Mouse (Mus musculus) olfactory bulb, adult 2 months (tissue): ENCODE measurements around the gene Wiz. TPM values are rescaled to one million over a fixed set of nuclear protein-coding genes. Genes with fewer than 3 reads are reported as not detected.

ENCODE experiments used
- H3K27ac ChIP-seq: fragments of 200-500 bp; 2 replicates; pipeline ENCODE4 v1.5.1; 2012; ENCODE audit warnings: low read depth, low read length; ENCODE audit not compliant: insufficient read depth
- H3K4me1 ChIP-seq: fragments of 200-500 bp; 2 replicates; pipeline ENCODE4 v1.6.1; 2012; ENCODE audit warnings: low read length; ENCODE audit not compliant: control insufficient read depth, insufficient read depth
- H3K4me3 ChIP-seq: fragments of 200-500 bp; 2 replicates; pipeline ENCODE4 v1.5.1; 2012; ENCODE audit warnings: mild to moderate bottlenecking, low read depth, low read length, moderate library complexity; ENCODE audit not compliant: insufficient read depth
- CTCF ChIP-seq: fragments of 200-500 bp; IDR thresholded peaks from 2 replicates; pipeline ENCODE4 v1.5.1; 2012; ENCODE audit warnings: low read depth, mild to moderate bottlenecking, low read length, moderate library complexity; ENCODE audit not compliant: insufficient read depth
- POLR2A ChIP-seq: fragments of 200-500 bp; IDR thresholded peaks from 2 replicates; pipeline ENCODE4 v1.6.1; 2012; ENCODE audit warnings: mild to moderate bottlenecking, low read depth, low read length, moderate library complexity; ENCODE audit not compliant: insufficient read depth
- WGBS: fragments of 180-500 bp; shearing (Covaris S2); methylation state at CpG from one replicate; pipeline ENCODE4 v1.1.7; 2018; 5-methylcytosine and 5-hydroxymethylcytosine counted together
- polyA plus RNA-seq: library from polyadenylated mRNA; stranded (reverse); fragments of >200 nt; gene quantifications from 2 replicates; pipeline ENCODE4 v1.2.4, GENCODE M21; 2012; ENCODE audit warnings: low replicate concordance; ENCODE audit not compliant: missing spikeins, insufficient read depth, insufficient read length

Gene Wiz
- polyA plus RNA-seq, 1 experiment: not detected

GRCm38 (mm10) chr17:32322809-32323208 is 66.4 kb downstream of the Wiz start:
- no peak overlapping the region for H3K27ac ChIP-seq
- 95% methylated on average over 1 of the region's 1 CpGs for WGBS
- TF ChIP-seq POLR2A: no peak
- TF ChIP-seq CTCF: no peak
- H3K4me1 ChIP-seq: no peaks in the 10 kb centered on the region
- H3K4me3 ChIP-seq: no peak overlapping the region

DNA sequence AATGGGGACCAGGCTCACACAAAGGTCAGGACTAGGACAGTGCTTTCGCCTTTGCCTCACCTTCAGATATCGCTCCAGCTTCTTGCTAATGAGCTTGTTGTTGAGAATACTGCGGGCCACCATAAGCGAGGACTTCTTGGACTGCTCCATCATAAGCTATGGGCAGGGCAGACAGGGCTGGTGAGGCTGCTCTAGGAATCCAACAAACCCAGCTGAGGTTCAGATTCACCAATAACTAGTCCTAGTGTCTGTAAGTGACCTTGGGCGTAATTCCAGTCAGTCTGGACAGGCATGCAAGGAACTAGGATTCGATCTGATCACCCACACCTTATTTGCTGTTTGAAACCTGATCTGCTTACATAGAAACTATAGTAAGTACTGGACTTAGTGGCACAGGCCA is 67.4 kb downstream of the Wiz start:
- H3K27ac ChIP-seq: peak overlapping the region; percentile 80
- TF ChIP-seq CTCF (no peak), POLR2A (no peak)
- 16% methylated on average over 6 of the region's 6 CpGs for WGBS
- no peaks in the 10 kb centered on the region for H3K4me1 ChIP-seq
- peak overlapping the region; percentile 70 for H3K4me3 ChIP-seq

GRCm38 (mm10) chr17:32321390-32321734 is 67.9 kb downstream of the Wiz start:
- Histone ChIP-seq H3K4me3 (peak overlapping the region; percentile 70), H3K4me1 (no peaks in the 10 kb centered on the region), H3K27ac (peak overlapping the region; percentile 80)
- TF ChIP-seq CTCF (peak; percentile 25; the same call in 1 of the 2 replicates), POLR2A (peak; percentile 61; the same call in 1 of the 2 replicates)
- under 1% methylated on average over 23 of the region's 23 CpGs for WGBS

GRCm38 (mm10) chr17:32320597-32321389 is 68.4 kb downstream of the Wiz start, which contains the start of gene Akap8:
Gene Akap8 (minus strand): TSS chr17:32321238.
- peak within 1 kb of the TSS; percentile 86 for H3K27ac ChIP-seq
- no peaks in the 10 kb centered on the region for H3K4me1 ChIP-seq
- peak; percentile 52; the same call in 1 of the 2 replicates for TF ChIP-seq POLR2A
- TF ChIP-seq CTCF: no peak
- under 1% methylated on average over 83 of the region's 83 CpGs for WGBS
- peak within 1 kb of the TSS; percentile 91 for H3K4me3 ChIP-seq

DNA sequence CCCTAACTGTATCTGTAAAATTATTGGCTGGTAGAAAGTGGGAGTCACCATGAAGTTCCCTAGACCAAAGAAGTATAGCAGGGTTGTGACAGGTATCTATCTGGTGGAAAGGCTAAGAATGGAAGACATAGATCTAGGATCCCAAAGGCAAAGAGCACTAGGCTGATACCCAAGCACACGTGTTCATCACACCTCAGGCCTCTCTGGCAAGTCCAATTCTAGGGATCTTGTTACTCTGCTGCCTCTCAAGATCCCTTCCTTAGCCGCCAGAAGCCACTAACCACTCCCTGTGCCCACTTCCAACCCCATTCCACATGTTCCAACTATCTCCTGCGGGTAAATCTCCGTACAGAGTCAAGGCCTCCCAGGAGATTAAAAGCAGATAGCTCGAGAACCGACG is 69.3 kb downstream of the Wiz start:
- TF ChIP-seq POLR2A: no peak
- TF ChIP-seq CTCF: no peak
- WGBS: 0% methylated on average over 7 of the region's 7 CpGs
- Histone ChIP-seq H3K4me1 (no peaks in the 10 kb centered on the region), H3K27ac (no peak overlapping the region), H3K4me3 (peak overlapping the region; percentile 91)

GRCm38 (mm10) chr17:32317708-32318107 is 71.5 kb downstream of the Wiz start:
- WGBS: 88% methylated on average over 3 of the region's 3 CpGs
- no peak overlapping the region for H3K4me3 ChIP-seq
- no peak overlapping the region for H3K27ac ChIP-seq
- TF ChIP-seq CTCF (no peak), POLR2A (no peak)
- no peaks in the 10 kb centered on the region for H3K4me1 ChIP-seq

- 79% methylated on average over 8 of the region's 8 CpGs for WGBS
- no peak overlapping the region for H3K27ac ChIP-seq
- no peak overlapping the region for H3K4me3 ChIP-seq
- TF ChIP-seq CTCF (no peak), POLR2A (no peak)
- no peaks in the 10 kb centered on the region for H3K4me1 ChIP-seq
These were observed 72.2 kb downstream of the Wiz start for GRCm38 (mm10) chr17:32317032-32317431.

- Histone ChIP-seq H3K4me1 (no peaks in the 10 kb centered on the region), H3K4me3 (no peak overlapping the region), H3K27ac (no peak overlapping the region)
- WGBS: 95% methylated on average over 5 of the region's 5 CpGs
- TF ChIP-seq CTCF (no peak), POLR2A (no peak)
These were observed 73.7 kb downstream of the Wiz start for GRCm38 (mm10) chr17:32315560-32315959.

- Histone ChIP-seq H3K27ac (no peak overlapping the region), H3K4me1 (no peaks in the 10 kb centered on the region), H3K4me3 (no peak overlapping the region)
- WGBS: 76% methylated on average over 5 of the region's 5 CpGs
- TF ChIP-seq CTCF: no peak
- TF ChIP-seq POLR2A: no peak
These were observed 75.3 kb downstream of the Wiz start for GRCm38 (mm10) chr17:32313892-32314291.
